Mouse (Mus musculus) cerebellum, adult 8-10 months (tissue): ENCODE results near the gene Sall1.

Source experiments
- DNase-seq: peaks from one replicate; pipeline ENCODE4 v3.0.0; 2022

Gene Sall1

GRCm38 (mm10) chr8:88991176-88991575 is 52.8 kb downstream of the Sall1 start:
- no peak for DNase-seq

GRCm38 (mm10) chr8:88989002-88989401 is 55.0 kb downstream of the Sall1 start:
- no peak for DNase-seq

- DNase-seq, result no peak
Measured at GRCm38 (mm10) chr8:88983468-88983867, 60.5 kb downstream of the Sall1 start.
